Mouse (Mus musculus): ENCODE results near the gene Pbx1. TPM values are rescaled to one million over a fixed set of nuclear protein-coding genes. Genes with fewer than 3 reads are reported as not detected.

Gene Pbx1
- total and polyA plus RNA-seq, 3 experiments, result 0.10 TPM; not detected in 2

DNA sequence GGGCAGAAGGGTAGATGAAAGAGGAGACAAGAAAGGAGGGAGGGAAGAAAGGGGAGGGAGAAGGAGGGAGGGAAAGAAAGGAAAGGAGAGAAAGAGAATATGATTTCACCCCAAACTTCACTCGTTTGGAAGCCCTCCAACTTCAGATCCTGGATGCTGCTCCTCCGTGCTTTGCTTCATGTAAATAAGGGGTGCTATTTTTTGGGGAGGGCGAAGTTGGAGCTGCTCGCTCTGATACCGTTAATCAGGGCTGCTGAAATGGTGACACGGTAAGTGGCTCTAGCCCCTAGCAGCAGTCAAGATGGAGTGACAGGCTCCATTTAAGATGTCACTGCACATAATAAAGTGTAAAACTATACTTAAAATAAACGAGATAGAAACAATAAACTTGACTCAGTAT is 190.8 kb downstream of the Pbx1 start:
- Histone ChIP-seq H3K4me3 (ENCODE audit: control insufficient read depth in 1 of 2, insufficient read depth in 1 of 2, low read depth in 2 of 2, low read length in 2 of 2) (no peak overlapping the region), H3K4me1 (ENCODE audit: control insufficient read depth in 1 of 2, insufficient read depth in 2 of 2, low read length in 2 of 2) (no peaks in the 10 kb centered on the region), H3K79me2 (ENCODE audit: control insufficient read depth, insufficient read depth, low read length, poor library complexity) (no peaks in the 10 kb centered on the region), H3K9ac (ENCODE audit: control insufficient read depth, low read depth, low read length, poor library complexity, severe bottlenecking) (no peak overlapping the region), H3K9me3 (replicated peaks; ENCODE audit: insufficient read depth, low read length) (no peaks in the 10 kb centered on the region), H3K36me3 (ENCODE audit: control insufficient read depth in 1 of 2, insufficient read depth in 2 of 2, low read length in 2 of 2) (no peaks in the 10 kb centered on the region), H3K27ac (ENCODE audit: control insufficient read depth, low read depth, low read length) (no peak overlapping the region), H3K27me3 (ENCODE audit: control insufficient read depth in 1 of 2, insufficient read depth in 2 of 2, low read length in 2 of 2) (no peaks in the 10 kb centered on the region)
- TF ChIP-seq ZKSCAN1 (IDR thresholded peaks at IDR 0.05; ENCODE audit: low read depth, low read length) (no peak), MAX (IDR thresholded peaks at IDR 0.05; ENCODE audit: low read length) (no peak), TAL1 (IDR thresholded peaks at IDR 0.05; ENCODE audit: low read length) (no peak), SIN3A (IDR thresholded peaks at IDR 0.05; ENCODE audit: low read length) (no peak), ETS1 (IDR thresholded peaks at IDR 0.05; ENCODE audit: low read depth, low read length) (no peak), MYC (IDR thresholded peaks at IDR 0.05; ENCODE audit: low read depth, low read length) (no peak), RCOR1 (IDR thresholded peaks at IDR 0.05; ENCODE audit: low read depth, low read length) (no peak), USF1 (IDR thresholded peaks at IDR 0.05; ENCODE audit: low read depth, low read length) (no peak), TCF12 (IDR thresholded peaks at IDR 0.05; ENCODE audit: low read depth, low read length) (no peak), E2F4 (IDR thresholded peaks at IDR 0.05; ENCODE audit: borderline replicate concordance, low read depth, low read length) (no peak), TBP (IDR thresholded peaks at IDR 0.05; ENCODE audit: low read depth, low read length) (no peak), JUND (IDR thresholded peaks at IDR 0.05; ENCODE audit: low read depth, low read length) (no peak), MXI1 (IDR thresholded peaks at IDR 0.05; ENCODE audit: low read depth, low read length) (no peak), EP300 (IDR thresholded peaks at IDR 0.05; ENCODE audit: low read depth in 1 of 2, low read length in 2 of 2) (no peak), RAD21 (IDR thresholded peaks at IDR 0.05; ENCODE audit: low read depth, low read length) (no peak), ZNF384 (IDR thresholded peaks at IDR 0.05; ENCODE audit: low read depth, low read length) (no peak), MAZ (IDR thresholded peaks at IDR 0.05; ENCODE audit: low read depth, low read length) (no peak)
- DNase-seq (ENCODE audit: low read depth, low spot score), result no peak

DNA sequence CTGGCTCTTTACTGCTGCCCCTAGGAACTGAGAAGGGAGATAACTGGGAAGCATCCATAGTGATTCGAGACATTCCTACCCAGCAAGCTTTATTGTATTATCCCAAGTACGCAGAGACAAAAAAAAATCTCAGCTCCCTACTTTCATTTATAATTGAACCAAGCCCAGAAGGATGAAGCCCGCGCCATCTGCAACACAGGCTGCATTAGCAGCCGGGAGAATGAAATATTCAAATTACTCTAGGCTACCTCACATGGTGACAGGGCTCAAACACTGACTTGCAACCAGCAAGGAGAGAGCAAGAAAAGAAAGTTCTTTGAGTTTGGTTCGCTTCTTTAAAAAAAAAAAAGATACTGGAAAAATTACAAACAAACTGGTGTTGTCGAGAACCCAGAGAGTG is 191.2 kb downstream of the Pbx1 start:
- Histone ChIP-seq H3K36me3 (ENCODE audit: control insufficient read depth in 1 of 2, insufficient read depth in 2 of 2, low read length in 2 of 2) (no peaks in the 10 kb centered on the region), H3K9me3 (replicated peaks; ENCODE audit: insufficient read depth, low read length) (no peaks in the 10 kb centered on the region), H3K4me3 (ENCODE audit: control insufficient read depth in 1 of 2, insufficient read depth in 1 of 2, low read depth in 2 of 2, low read length in 2 of 2) (no peak overlapping the region), H3K27ac (ENCODE audit: control insufficient read depth, low read depth, low read length) (no peak overlapping the region), H3K4me1 (ENCODE audit: control insufficient read depth in 1 of 2, insufficient read depth in 2 of 2, low read length in 2 of 2) (no peaks in the 10 kb centered on the region), H3K79me2 (ENCODE audit: control insufficient read depth, insufficient read depth, low read length, poor library complexity) (no peaks in the 10 kb centered on the region), H3K27me3 (ENCODE audit: control insufficient read depth in 1 of 2, insufficient read depth in 2 of 2, low read length in 2 of 2) (no peaks in the 10 kb centered on the region), H3K9ac (ENCODE audit: control insufficient read depth, low read depth, low read length, poor library complexity, severe bottlenecking) (no peak overlapping the region)
- DNase-seq (ENCODE audit: low read depth, low spot score), result no peak
- TF ChIP-seq ZMIZ1 (IDR thresholded peaks at IDR 0.05; ENCODE audit: low read depth, low read length), result no peak
- TF ChIP-seq MAZ (IDR thresholded peaks at IDR 0.05; ENCODE audit: low read depth, low read length), result no peak
- TF ChIP-seq POLR2A (IDR thresholded peaks at IDR 0.05; ENCODE audit: control insufficient read depth in 1 of 2, insufficient read depth in 1 of 2, low read depth in 1 of 2, low read length in 2 of 2, poor library complexity in 1 of 2), result no peak
- no peak for TF ChIP-seq TCF12 (IDR thresholded peaks at IDR 0.05; ENCODE audit: low read depth, low read length)
- TF ChIP-seq CHD1 (IDR thresholded peaks at IDR 0.05; ENCODE audit: low read depth, low read length), result no peak
- no peak for TF ChIP-seq USF1 (IDR thresholded peaks at IDR 0.05; ENCODE audit: low read depth, low read length)
- no peak for TF ChIP-seq NELFE (IDR thresholded peaks at IDR 0.05; ENCODE audit: low read depth, low read length)
- TF ChIP-seq MYC (IDR thresholded peaks at IDR 0.05; ENCODE audit: low read depth, low read length), result no peak
- TF ChIP-seq TBP (IDR thresholded peaks at IDR 0.05; ENCODE audit: low read depth, low read length), result no peak
- TF ChIP-seq USF2 (IDR thresholded peaks at IDR 0.05; ENCODE audit: borderline replicate concordance in 1 of 2, insufficient read depth in 1 of 2, low read depth in 1 of 2, low read length in 2 of 2), result no peak
- TF ChIP-seq MEF2A (IDR thresholded peaks at IDR 0.05; ENCODE audit: extremely low read depth, insufficient replicate concordance, low read depth, low read length, poor library complexity, severe bottlenecking), result no peak
- TF ChIP-seq RAD21 (IDR thresholded peaks at IDR 0.05; ENCODE audit: low read depth, low read length), result no peak

Data from MEL (cell line).